Mouse (Mus musculus) left cerebral cortex, adult 2 months (tissue): ENCODE results near the gene Pxylp1. TPM values are rescaled to one million over a fixed set of nuclear protein-coding genes. Genes with fewer than 3 reads are reported as not detected.

Experiments used
- DNase-seq, 2 experiments: peaks; one replicate each; pipeline ENCODE4 v3.0.0; 2021 to 2022; ENCODE audit warnings: low spot score in 2 of 2, mixed read lengths in 1 of 2; ENCODE audit errors: extremely low spot score in 1 of 2
- H3K27ac ChIP-seq: fragments of 200-600 bp; 2 replicates; pipeline ENCODE4 v1.8.1; 2022
- H3K4me3 ChIP-seq: fragments of 200-600 bp; 2 replicates; pipeline ENCODE4 v1.8.1; 2022
- CTCF ChIP-seq: fragments of 200-600 bp; IDR thresholded peaks from 2 replicates; pipeline ENCODE4 v1.8.1; 2022; ENCODE audit warnings: antibody characterized with exemption, mild to moderate bottlenecking, moderate library complexity
- intact Hi-C: fragments of 180-260 bp; cut with DNase I; formaldehyde crosslinking; loops from one replicate; pipeline ENCODE4 v1.15.1; 2025
- total RNA-seq, 2 experiments: library from RNA; stranded (reverse); gene quantifications; 2 replicates each; pipeline ENCODE4 v1.2.3; 2021

Gene Pxylp1
- total RNA-seq, 2 experiments from 2014 or later, result 17.7 to 19.5 TPM

GRCm38 (mm10) chr9:96869542-96869941, 22.9 kb downstream of the Pxylp1 start:
- intact Hi-C loops, result no loop called here
- no peak for DNase-seq
- H3K27ac ChIP-seq, result no peak overlapping the region
- no peak for TF ChIP-seq CTCF
- H3K4me3 ChIP-seq, result no peak overlapping the region

DNA sequence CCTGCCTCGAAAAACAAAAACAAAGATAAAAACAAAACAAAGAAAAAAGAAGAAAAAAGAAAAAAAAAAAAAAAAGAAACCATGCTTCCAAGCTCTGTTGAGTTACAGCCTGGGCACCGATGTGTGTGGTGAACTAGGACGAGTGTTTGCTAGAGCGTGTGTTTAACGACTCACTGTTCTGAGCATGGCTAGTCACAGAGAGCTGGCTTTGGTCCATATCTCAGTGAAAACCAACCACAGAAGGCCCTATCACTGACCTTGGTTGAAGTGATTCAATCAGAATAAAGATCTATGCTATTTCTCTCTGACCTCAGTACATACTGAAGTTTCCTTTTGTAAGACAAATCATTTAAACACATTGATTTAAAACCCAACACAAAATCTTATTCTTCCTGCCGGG, 23.9 kb downstream of the Pxylp1 start:
- Histone ChIP-seq H3K27ac (no peak overlapping the region), H3K4me3 (no peak overlapping the region)
- TF ChIP-seq CTCF, result no peak
- intact Hi-C loops, result no loop called here
- DNase-seq, result no peak

- no peak for TF ChIP-seq CTCF
- Histone ChIP-seq H3K4me3 (no peak overlapping the region), H3K27ac (no peak overlapping the region)
- no peak for DNase-seq
- intact Hi-C loops, result no loop called here
Measured at GRCm38 (mm10) chr9:96867165-96867564, 25.3 kb downstream of the Pxylp1 start.

GRCm38 (mm10) chr9:96866196-96866595, 26.3 kb downstream of the Pxylp1 start:
- TF ChIP-seq CTCF, result no peak
- Histone ChIP-seq H3K27ac (peak overlapping the region; percentile 52), H3K4me3 (no peak overlapping the region; the same call in 1 of the 2 replicates)
- DNase-seq, result no peak
- intact Hi-C loops, result no loop called here

- TF ChIP-seq CTCF, result no peak
- Histone ChIP-seq H3K27ac (peak overlapping the region; percentile 52), H3K4me3 (peak overlapping the region; percentile 27)
- peak; percentile 38 to 48 for DNase-seq
- intact Hi-C loops, result no loop called here
Measured at GRCm38 (mm10) chr9:96865473-96866050, 26.9 kb downstream of the Pxylp1 start.

DNA sequence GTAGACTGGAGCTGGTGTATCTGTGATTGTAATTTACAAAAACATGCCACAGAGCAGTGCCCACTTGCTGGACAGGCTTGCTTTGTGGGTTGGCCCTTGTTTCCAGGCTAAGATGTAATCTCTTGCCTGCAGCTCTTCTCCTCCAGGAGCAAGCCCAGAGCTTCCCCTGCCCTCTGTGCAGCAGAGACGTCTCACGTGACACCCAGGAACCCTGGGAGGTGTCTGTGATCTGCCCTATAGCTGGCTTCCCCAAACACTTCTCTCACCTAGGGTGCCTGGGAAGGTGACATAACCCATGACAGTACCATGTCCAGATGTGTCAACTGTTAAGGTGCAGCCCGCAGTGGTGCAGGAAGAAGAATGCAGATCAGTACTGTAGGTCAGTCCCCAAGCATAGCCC, 28.9 kb downstream of the Pxylp1 start:
- no peak for TF ChIP-seq CTCF
- no peak for DNase-seq
- intact Hi-C loops, result no loop called here
- Histone ChIP-seq H3K4me3 (no peak overlapping the region), H3K27ac (no peak overlapping the region)

GRCm38 (mm10) chr9:96862836-96863235, 29.6 kb downstream of the Pxylp1 start:
- H3K27ac ChIP-seq, result no peak overlapping the region
- no peak for TF ChIP-seq CTCF
- intact Hi-C loops, result no loop called here
- DNase-seq, result no peak
- no peak overlapping the region for H3K4me3 ChIP-seq

GRCm38 (mm10) chr9:96861092-96861487, 31.4 kb downstream of the Pxylp1 start:
- intact Hi-C loops, result no loop called here
- no peak overlapping the region for H3K4me3 ChIP-seq
- TF ChIP-seq CTCF, result no peak
- H3K27ac ChIP-seq, result peak overlapping the region; percentile 76
- DNase-seq, result no peak

DNA sequence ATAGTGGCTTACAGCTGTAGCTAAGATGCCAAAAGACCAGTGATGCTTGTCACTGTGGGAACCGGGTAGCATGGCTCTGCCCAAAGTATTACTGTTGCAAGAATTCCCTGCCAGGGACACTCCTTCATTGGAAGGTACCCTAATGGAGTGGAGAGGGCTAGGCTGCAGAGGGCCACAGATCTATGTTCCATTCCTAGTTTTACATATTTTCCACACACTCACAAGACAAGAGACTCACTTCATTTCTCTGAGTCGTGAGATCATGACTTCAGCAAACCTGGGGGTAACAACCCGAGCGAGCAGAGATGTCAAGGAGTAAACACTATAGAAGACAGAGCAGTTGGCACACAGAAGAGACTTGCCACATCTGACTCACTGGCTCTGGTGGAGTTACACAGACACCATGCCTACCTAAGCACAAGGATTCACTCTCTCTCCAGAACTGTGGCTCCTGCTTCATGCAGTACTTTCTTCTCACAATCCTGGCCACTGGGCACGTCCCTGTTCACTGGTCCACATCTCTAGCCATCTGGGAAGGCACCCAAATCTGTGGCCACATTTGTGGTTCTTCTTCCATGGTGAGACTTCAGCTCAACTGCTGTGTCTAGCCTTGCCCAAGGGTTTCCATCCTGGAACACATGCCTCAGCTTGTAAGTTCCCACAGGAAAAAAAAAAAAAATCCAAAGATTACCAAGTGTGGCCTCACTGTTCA, 31.9 kb downstream of the Pxylp1 start:
- no peak for TF ChIP-seq CTCF
- peak overlapping the region; percentile 76 for H3K27ac ChIP-seq
- intact Hi-C loops, result no loop called here
- DNase-seq, result no peak
- H3K4me3 ChIP-seq, result no peak overlapping the region

DNA sequence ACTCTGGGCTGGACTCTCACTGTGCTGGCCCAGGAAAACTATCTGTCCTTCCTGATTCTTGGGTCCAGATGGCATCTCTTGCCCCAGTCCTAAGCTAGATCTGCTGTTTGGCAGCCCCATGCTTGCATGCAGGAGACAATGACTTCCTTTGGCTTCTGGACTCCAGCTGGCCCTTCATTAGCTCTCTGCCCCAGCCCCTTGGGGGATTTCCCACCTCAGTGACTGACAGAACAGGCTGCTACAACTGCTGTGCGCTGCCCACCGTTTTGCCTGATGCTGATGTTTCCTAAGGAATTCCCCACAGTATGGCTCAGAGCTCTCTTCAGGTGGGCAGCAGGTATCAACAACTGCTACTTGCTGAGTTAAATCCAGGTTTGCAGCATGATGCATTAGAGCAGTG, 33.4 kb downstream of the Pxylp1 start:
- Histone ChIP-seq H3K27ac (no peak overlapping the region), H3K4me3 (no peak overlapping the region)
- intact Hi-C loops, result no loop called here
- TF ChIP-seq CTCF, result no peak
- no peak for DNase-seq

GRCm38 (mm10) chr9:96857838-96858237, 34.6 kb downstream of the Pxylp1 start:
- intact Hi-C loops, result no loop called here
- TF ChIP-seq CTCF, result no peak
- no peak for DNase-seq
- Histone ChIP-seq H3K4me3 (no peak overlapping the region), H3K27ac (no peak overlapping the region)

DNA sequence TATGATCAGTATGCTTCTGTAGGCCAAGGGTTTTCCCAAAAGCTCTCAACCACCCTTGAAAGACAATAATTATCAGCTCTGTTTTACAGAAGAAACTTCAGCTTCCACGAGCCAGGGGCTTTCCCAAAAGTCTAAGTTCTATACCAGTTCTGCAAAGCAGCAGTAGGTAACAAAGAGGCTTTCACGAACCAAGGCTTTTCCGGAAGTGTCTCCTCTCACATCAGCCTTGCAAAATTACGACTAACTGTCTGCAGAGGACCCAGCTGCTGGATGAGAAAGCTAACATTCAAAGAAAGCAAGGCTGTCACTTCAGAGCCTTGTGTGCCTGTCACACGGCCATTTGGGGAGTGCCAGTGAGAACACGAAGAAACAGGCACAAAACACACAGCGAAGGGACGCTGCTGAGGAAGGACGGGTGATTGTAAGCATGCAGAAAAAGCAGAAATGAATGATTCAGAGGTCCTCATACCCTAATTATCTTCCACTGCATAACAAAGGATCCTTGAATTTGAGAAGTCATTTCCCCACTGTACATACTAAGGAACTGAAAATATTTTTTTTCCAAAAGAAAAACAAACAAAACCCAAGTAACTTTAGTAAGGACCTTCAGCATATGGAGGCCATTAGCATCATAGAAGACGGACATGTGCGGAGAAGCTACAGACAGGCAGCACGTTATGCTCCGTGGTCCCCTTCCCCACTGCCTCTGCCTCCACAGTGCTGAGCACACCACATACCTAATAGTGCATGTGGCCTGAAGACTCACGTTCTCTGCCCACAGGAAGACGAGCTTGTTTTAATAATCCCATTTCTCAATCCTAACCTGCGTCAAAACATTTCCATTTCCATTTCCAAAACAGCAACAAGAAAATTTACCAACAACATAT, 38.9 kb downstream of the Pxylp1 start:
- DNase-seq, result no peak
- no peak for TF ChIP-seq CTCF
- H3K27ac ChIP-seq, result no peak overlapping the region
- intact Hi-C loops, result no loop called here
- no peak overlapping the region for H3K4me3 ChIP-seq
